Mouse (Mus musculus) myocyte (in vitro differentiated cells): Measurements from ENCODE around the gene Hecw1.

ENCODE experiments used
- CEBPB ChIP-seq: IDR thresholded peaks from 2 replicates; pipeline ENCODE4 v1.6.1; 2011; ENCODE audit warnings: mild to moderate bottlenecking, moderate library complexity; ENCODE audit not compliant: poor library complexity, insufficient read depth, severe bottlenecking
- E2F4 ChIP-seq: IDR thresholded peaks from one replicate; pipeline ENCODE4 v1.6.1; 2011; ENCODE audit warnings: mild to moderate bottlenecking, control low read depth, moderate library complexity; ENCODE audit not compliant: insufficient read depth
- MAX ChIP-seq: IDR thresholded peaks from one replicate; pipeline ENCODE4 v1.6.1; 2011; ENCODE audit warnings: low read depth, mild to moderate bottlenecking, control low read depth
- MYOD1 ChIP-seq, 3 experiments: IDR thresholded peaks; one replicate each; pipeline ENCODE4 v1.6.1; 2011; ENCODE audit warnings: control low read depth in 2 of 3, low read depth in 2 of 3, mild to moderate bottlenecking in 2 of 3, moderate library complexity in 1 of 3; ENCODE audit not compliant: insufficient read length in 2 of 3, control insufficient read depth in 1 of 3
- MYOG ChIP-seq, 3 experiments: IDR thresholded peaks; one replicate each; pipeline ENCODE4 v1.6.1; 2011; ENCODE audit warnings: control low read depth in 2 of 3, low read depth in 2 of 3, mild to moderate bottlenecking in 2 of 3; ENCODE audit not compliant: insufficient read length in 2 of 3, control insufficient read depth in 1 of 3, insufficient read depth in 1 of 3
- POLR2A ChIP-seq: IDR thresholded peaks from one replicate; pipeline ENCODE4 v1.6.1; 2011; ENCODE audit warnings: low read depth, mild to moderate bottlenecking, control low read depth, moderate library complexity; ENCODE audit not compliant: insufficient read length
- POLR2AphosphoS2 ChIP-seq: IDR thresholded peaks from one replicate; pipeline ENCODE4 v1.6.1; 2011; ENCODE audit warnings: low read depth, control low read depth; ENCODE audit not compliant: insufficient read length
- TCF3 ChIP-seq: IDR thresholded peaks from one replicate; pipeline ENCODE4 v1.6.1; 2011; ENCODE audit warnings: low read depth, control low read depth; ENCODE audit not compliant: insufficient read length

DNA sequence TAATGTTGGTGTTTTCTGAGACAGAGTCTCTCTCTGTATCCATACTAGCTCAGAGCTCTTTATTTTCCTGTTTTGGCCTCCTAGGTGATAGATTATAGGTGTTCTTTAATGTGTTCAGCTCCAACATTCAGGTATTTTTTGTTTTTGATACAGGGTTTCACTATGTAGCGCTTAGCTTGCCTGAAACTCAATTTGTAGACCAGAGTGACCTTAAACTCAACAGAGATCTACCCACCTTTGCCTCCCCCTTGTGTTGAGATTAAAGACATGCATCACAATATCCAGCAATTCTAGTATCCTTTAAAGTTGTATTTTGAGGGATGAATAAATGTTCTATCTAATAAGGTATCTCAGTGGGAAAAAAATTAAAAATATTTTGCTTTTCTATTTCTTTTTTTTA lies 345.0 kb downstream of the Hecw1 start:
- TF ChIP-seq POLR2A (no peak), E2F4 (no peak), POLR2AphosphoS2 (no peak), MYOG (IDR thresholded peaks at IDR 0.05; ENCODE audit: control insufficient read depth in 1 of 3, insufficient read depth in 1 of 3, insufficient read length in 2 of 3, low read depth in 2 of 3) (no peak), MYOD1 (IDR thresholded peaks at IDR 0.05; ENCODE audit: control insufficient read depth in 1 of 3, insufficient read length in 2 of 3, low read depth in 2 of 3) (no peak), CEBPB (no peak), TCF3 (no peak), MAX (no peak)
